Mouse (Mus musculus) liver, embryonic 14.5 days (tissue): ENCODE data around the gene Tmem253. TPM values are rescaled to one million over a fixed set of nuclear protein-coding genes. Genes with fewer than 3 reads are reported as not detected.

ENCODE experiments used
- ATAC-seq: fragments of 200-750 bp; cut with Nextera tagmentation; 2 replicates; pipeline ENCODE4 v1.8.0; 2017; ENCODE audit warnings: moderate number of reproducible peaks, mild to moderate bottlenecking, moderate library complexity; ENCODE audit not compliant: insufficient read depth
- DNase-seq, 3 experiments: peaks; one replicate each; pipeline ENCODE4 v3.0.0-alpha.2; 2012 to 2013; ENCODE audit warnings: low read depth in 3 of 3, low spot score in 3 of 3
- H3K27ac ChIP-seq: fragments of 300-500 bp; sonication (generic); 2 replicates; pipeline ENCODE4 v1.5.1; 2014; ENCODE audit warnings: moderate library complexity, mild to moderate bottlenecking, control low read depth, inconsistent platforms
- H3K27me3 ChIP-seq: fragments of 300-500 bp; sonication (generic); 2 replicates; pipeline ENCODE4 v1.6.1; 2014; ENCODE audit warnings: mild to moderate bottlenecking, low read length, moderate library complexity; ENCODE audit not compliant: control insufficient read depth, insufficient read depth
- H3K36me3 ChIP-seq: fragments of 300-500 bp; sonication (generic); replicated peaks from 2 replicates; pipeline ENCODE4 v1.6.1; 2014; ENCODE audit warnings: low read depth; ENCODE audit not compliant: control insufficient read depth, insufficient read depth
- H3K4me1 ChIP-seq, 2 experiments: fragments of 200-500 bp in 1 of 2; fragments of 300-500 bp in 1 of 2; sonication (generic) in 1 of 2; replicated peaks; 2 replicates each; pipeline ENCODE4 v1.6.1; 2012 to 2014; ENCODE audit warnings: antibody characterized with exemption in 1 of 2, inconsistent platforms in 1 of 2, low read length in 1 of 2; ENCODE audit not compliant: control insufficient read depth in 2 of 2, insufficient read depth in 2 of 2
- H3K4me2 ChIP-seq: fragments of 300-500 bp; sonication (generic); 2 replicates; pipeline ENCODE4 v1.6.1; 2014; ENCODE audit warnings: low read depth, mild to moderate bottlenecking, control low read depth, moderate library complexity
- H3K4me3 ChIP-seq, 2 experiments: fragments of 200-500 bp in 1 of 2; fragments of 300-500 bp in 1 of 2; sonication (generic) in 1 of 2; 2 replicates each; pipeline ENCODE4 v1.5.1; 2012 to 2014; ENCODE audit warnings: low read depth in 2 of 2, low read length in 2 of 2, mild to moderate bottlenecking in 2 of 2, control low read depth in 1 of 2, inconsistent platforms in 1 of 2, moderate library complexity in 1 of 2; ENCODE audit not compliant: insufficient read depth in 1 of 2
- H3K9ac ChIP-seq: fragments of 300-500 bp; sonication (generic); replicated peaks from 2 replicates; pipeline ENCODE4 v1.6.1; 2014; ENCODE audit warnings: mild to moderate bottlenecking, control low read depth, moderate library complexity
- H3K9me3 ChIP-seq: fragments of 300-500 bp; sonication (generic); 2 replicates; pipeline ENCODE4 v1.6.1; 2016; ENCODE audit warnings: low read length, mixed read lengths; ENCODE audit not compliant: control insufficient read depth
- CTCF ChIP-seq: IDR thresholded peaks from 2 replicates; pipeline ENCODE4 v1.5.1; 2016; ENCODE audit warnings: antibody characterized with exemption, low read depth, control low read depth
- EP300 ChIP-seq: IDR thresholded peaks from 2 replicates; pipeline ENCODE4 v1.6.1; 2016; ENCODE audit warnings: antibody characterized with exemption, low read depth
- WGBS: fragments of 180-500 bp; shearing (Covaris S2); extraction: QIAGEN DNeasy Blood & Tissue Kit; methylation state at CpG from one replicate; pipeline ENCODE4 v1.1.7; 2014; ENCODE audit not compliant: insufficient replicate concordance; 5-methylcytosine and 5-hydroxymethylcytosine counted together
- polyA plus RNA-seq, 2 experiments: library from polyadenylated mRNA; depleted of rRNA in 1 of 2; stranded (reverse) in 1 of 2; unstranded in 1 of 2; fragments of >200 nt; fragmentation: Nextera tagmentation in 1 of 2; extraction: Ambion mirVana in 1 of 2; gene quantifications; 2 replicates each; pipeline versions ENCODE4 v1.2.1 to v1.2.3; 2012 to 2014

Gene Tmem253
- polyA plus RNA-seq, 2 experiments: 0.08 to 0.24 TPM

DNA sequence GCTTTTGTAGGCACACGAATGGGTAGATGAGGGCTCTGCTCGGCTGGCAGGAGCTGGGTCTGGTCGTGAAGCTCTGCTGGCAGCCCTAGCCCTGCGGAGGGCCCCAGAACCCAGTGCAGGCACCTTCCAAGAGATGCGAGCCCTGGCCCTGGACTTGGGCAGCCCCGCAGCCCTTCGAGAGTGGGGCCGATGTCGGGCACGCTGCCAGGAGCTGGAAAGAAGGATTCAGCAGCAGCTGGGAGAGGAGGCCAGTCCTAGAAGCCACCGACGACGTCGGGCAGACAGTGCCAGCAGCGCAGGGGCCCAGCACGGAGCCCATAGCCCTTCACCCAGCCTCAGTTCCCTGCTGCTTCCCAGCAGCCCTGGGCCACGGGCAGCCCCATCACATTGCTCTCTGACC lies 18.6 kb upstream of the Tmem253 start:
- H3K9ac ChIP-seq: no peak overlapping the region
- H3K27me3 ChIP-seq: no peaks in the 10 kb centered on the region
- no peak for DNase-seq
- 75% methylated on average over 16 of the region's 17 CpGs for WGBS
- no peak for TF ChIP-seq CTCF
- H3K36me3 ChIP-seq: peaks cover 2% of the 10 kb centered on the region; the same call in 1 of the 2 replicates
- no peak for ATAC-seq
- H3K9me3 ChIP-seq: no peaks in the 10 kb centered on the region
- H3K27ac ChIP-seq: no peak overlapping the region
- H3K4me1 ChIP-seq: no peaks in the 10 kb centered on the region; a peak in 1 of 4 replicates
- H3K4me3 ChIP-seq: no peak overlapping the region
- no peak overlapping the region for H3K4me2 ChIP-seq

DNA sequence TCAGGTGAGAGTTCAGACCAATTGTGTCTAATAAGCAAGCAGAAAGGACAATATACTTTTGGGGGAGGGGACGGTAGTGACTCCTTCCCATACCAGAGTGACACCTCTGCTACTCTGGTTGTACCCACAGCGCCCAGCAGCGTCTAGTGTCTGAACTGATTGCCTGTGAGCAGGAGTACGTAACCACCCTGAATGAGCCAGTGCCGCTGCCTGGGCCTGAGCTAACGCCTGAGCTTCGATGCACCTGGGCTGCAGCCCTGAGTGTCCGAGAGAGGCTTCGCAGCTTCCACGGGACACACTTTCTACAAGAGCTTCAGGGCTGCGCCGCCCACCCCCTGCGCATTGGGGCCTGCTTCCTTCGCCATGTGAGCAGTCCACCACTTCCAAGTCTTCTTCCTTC lies 18.0 kb upstream of the Tmem253 start:
- H3K4me3 ChIP-seq: no peak overlapping the region
- no peaks in the 10 kb centered on the region; a peak in 1 of 4 replicates for H3K4me1 ChIP-seq
- no peak overlapping the region for H3K27ac ChIP-seq
- no peaks in the 10 kb centered on the region for H3K9me3 ChIP-seq
- WGBS: 92% methylated on average over 14 of the region's 14 CpGs
- TF ChIP-seq CTCF (no peak), EP300 (no peak)
- no peak for DNase-seq
- ATAC-seq: no peak
- H3K9ac ChIP-seq: no peak overlapping the region
- no peaks in the 10 kb centered on the region for H3K27me3 ChIP-seq
- no peak overlapping the region for H3K4me2 ChIP-seq
- peaks cover 2% of the 10 kb centered on the region; the same call in 1 of the 2 replicates for H3K36me3 ChIP-seq

DNA sequence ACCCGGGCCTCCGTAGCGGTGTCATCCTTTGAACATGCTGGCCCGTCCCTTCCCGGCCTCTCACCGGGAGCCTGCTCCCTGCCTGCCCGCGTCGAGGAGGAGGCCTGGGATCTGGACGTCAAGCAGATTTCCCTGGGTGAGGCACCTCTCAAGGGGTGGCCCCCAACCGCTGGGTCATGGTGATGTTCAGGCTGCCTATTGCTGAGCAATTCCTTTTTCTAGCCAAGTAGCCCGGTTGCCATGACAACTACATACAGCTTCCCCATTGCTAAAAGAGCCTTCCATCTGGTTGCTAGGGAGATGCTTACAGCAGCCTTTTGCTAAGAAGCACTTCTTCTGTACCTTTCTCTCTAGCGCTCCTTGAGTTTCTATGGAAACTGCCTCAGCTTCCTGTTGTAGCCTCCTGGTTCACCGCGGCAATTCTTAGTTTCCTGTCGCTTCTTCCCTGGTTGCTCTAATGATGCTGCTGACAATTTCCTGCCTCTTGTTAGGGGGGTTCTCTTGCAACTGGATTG lies 11.4 kb upstream of the Tmem253 start:
- Histone ChIP-seq H3K4me1 (no peaks in the 10 kb centered on the region), H3K4me3 (no peak overlapping the region), H3K9ac (no peak overlapping the region), H3K9me3 (no peaks in the 10 kb centered on the region), H3K4me2 (no peak overlapping the region), H3K27me3 (no peaks in the 10 kb centered on the region), H3K27ac (no peak overlapping the region), H3K36me3 (peaks cover 4% of the 10 kb centered on the region; the same call in 1 of the 2 replicates)
- no peak for DNase-seq
- ATAC-seq: no peak
- no peak for TF ChIP-seq CTCF
- TF ChIP-seq EP300: no peak
- WGBS: 54% methylated on average over 16 of the region's 16 CpGs

DNA sequence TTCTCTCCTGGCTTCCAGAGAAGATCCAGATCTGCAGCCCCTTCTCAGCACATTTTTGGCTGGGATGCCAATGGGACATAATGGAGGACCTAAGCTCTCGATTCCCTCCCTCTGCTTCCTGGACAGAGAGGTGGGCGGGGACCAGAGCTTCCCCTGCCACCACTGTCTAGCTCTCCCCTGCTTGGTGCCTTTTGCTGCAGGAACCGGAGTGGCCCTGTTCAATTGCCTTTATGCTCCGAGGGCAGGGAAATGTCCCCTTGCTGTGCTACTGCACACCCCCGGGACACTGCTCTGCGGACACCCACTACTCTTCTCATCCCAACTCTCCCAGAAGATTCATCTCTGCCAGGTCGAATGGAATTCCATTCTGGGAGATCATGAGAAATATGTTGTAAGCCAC lies 10.3 kb upstream of the Tmem253 start:
- ATAC-seq: no peak
- H3K4me2 ChIP-seq: no peak overlapping the region
- H3K27me3 ChIP-seq: no peaks in the 10 kb centered on the region
- no peak overlapping the region for H3K9ac ChIP-seq
- DNase-seq: no peak
- H3K4me3 ChIP-seq: no peak overlapping the region
- H3K36me3 ChIP-seq: peaks cover 2% of the 10 kb centered on the region; the same call in 1 of the 2 replicates
- 75% methylated on average over 7 of the region's 7 CpGs for WGBS
- H3K27ac ChIP-seq: no peak overlapping the region
- H3K9me3 ChIP-seq: no peaks in the 10 kb centered on the region
- no peaks in the 10 kb centered on the region for H3K4me1 ChIP-seq
- TF ChIP-seq CTCF (no peak), EP300 (no peak)

DNA sequence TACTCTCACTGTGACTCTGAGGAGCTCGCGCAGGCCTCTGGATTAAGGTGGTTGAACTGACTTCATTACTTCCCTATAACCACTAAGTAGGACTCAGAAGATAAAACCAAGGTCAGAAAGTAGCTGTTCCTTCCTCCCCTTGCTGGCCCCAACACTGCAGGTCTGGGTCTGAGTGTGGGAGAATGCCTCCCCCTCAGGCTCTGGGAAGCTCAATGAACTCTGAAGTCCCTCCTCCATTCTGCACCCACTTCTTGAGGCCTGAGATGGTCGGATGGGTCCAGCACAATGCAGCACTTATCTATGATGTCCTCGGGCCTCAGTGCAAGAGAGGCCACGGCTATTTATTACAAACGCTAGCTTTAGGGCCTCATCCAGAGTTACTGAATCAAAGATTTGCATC lies 9.8 kb upstream of the Tmem253 start:
- Histone ChIP-seq H3K27me3 (no peaks in the 10 kb centered on the region), H3K4me2 (no peak overlapping the region), H3K4me3 (no peak overlapping the region), H3K9me3 (no peaks in the 10 kb centered on the region), H3K36me3 (peaks cover 2% of the 10 kb centered on the region; the same call in 1 of the 2 replicates), H3K4me1 (no peaks in the 10 kb centered on the region), H3K27ac (no peak overlapping the region), H3K9ac (no peak overlapping the region)
- TF ChIP-seq CTCF (no peak), EP300 (no peak)
- ATAC-seq: no peak
- no peak for DNase-seq
- 61% methylated on average over 6 of the region's 6 CpGs for WGBS
